Mouse (Mus musculus) heart, adult 8-10 months (tissue): ENCODE results near the gene Gipr. TPM values are rescaled to one million over a fixed set of nuclear protein-coding genes. Genes with fewer than 3 reads are reported as not detected.

Experiments used
- DNase-seq: peaks from one replicate; pipeline ENCODE4 v3.0.0; 2022; ENCODE audit warnings: low spot score
- total RNA-seq, 4 experiments: library from RNA; stranded (reverse); gene quantifications; 2 replicates each; pipeline ENCODE4 v1.2.4; 2022

Gipr gene
- under 1 TPM; 0.09 to 0.29 (median 0.26) TPM for total RNA-seq

DNA sequence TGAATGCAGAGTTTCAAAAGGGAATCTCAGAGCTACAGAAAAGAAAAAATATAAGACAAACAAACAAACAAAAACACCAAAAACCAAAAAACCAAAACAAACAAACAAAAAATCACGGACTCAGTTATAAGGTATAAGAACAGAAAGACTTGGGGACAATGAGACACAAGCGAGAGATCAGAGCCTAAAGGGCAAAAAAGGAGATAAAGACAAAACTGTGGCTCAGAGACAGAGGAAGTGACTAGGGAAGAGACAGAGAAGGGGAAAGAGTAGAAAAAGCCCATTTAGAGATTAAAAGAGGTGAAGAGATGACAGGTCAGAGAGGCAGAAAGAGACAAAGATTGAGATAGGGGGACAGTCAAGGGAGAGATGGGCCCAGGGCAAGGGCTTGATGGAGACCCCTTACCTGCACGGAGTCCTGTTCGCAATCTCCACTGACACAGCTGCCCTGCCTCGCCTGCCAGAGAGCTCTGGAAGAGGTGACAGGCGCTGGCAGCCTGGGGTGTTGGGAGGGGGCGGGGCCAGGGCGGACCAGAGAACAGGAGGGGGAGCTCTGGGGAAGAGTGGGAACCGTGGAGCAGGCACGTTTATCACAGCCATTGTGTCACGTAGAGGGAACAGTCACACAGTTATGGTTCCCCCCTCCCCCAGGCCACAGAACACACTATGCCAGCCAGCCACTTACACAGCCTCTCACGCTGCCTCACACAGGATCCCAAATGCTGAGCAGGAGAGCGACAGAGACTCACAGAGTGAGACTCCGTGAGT is at the start of gene Gipr:
Gene Gipr, minus strand, starts transcription at position 472 of the 768 bp plus-strand sequence.
- no peak for DNase-seq

GRCm38 (mm10) chr7:19214940-19215339 is 49.0 kb upstream of the Gipr start:
- no peak for DNase-seq

- DNase-seq = no peak
These were observed 48.4 kb upstream of the Gipr start for GRCm38 (mm10) chr7:19214369-19214768.

DNA sequence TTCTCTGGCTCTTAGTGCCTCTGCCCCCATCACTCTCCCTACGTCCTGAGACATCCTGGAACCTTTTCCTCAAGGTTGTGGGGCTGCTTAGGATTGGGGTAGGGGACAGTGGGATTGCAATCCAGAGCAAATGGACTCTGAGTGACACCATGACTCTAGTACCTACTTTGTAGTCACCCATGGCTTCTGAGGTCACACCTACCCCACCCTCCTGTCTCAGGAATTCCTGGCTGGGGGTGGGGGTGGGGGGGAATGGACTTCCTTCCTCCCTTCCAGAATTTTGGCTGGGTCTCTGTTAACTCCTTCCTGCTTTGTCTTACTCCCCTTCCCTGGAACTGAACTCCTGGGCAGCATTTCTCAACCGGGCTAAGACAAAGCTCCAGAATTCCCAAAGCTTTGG is 47.5 kb upstream of the Gipr start:
- DNase-seq = peak; percentile 28

GRCm38 (mm10) chr7:19211996-19212755 is 46.2 kb upstream of the Gipr start, which contains the start of gene Gpr4:
Gpr4 (plus strand) TSS chr7:19212538.
- DNase-seq = no peak

GRCm38 (mm10) chr7:19211041-19211675 is 45.2 kb upstream of the Gipr start:
- DNase-seq = peak; percentile 60

DNA sequence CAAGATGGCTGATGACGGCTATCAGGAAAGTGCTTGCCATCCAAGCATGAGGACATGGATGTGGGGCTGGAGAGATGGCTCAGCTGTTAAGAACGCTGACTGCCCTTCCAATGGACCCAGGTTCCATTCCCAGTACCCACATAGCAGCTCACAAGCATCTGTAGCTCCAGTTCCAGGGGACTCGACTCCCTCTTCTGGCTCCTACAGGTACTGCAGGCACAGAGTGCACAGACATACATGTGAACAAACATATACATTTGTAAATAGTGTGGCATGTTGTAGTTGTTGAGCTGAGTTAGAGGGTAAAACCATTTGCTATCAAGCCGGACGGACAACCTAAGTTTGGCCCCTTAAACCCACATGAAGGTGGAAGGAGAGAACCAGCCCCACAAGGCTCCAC is 44.1 kb upstream of the Gipr start:
- DNase-seq = no peak

DNA sequence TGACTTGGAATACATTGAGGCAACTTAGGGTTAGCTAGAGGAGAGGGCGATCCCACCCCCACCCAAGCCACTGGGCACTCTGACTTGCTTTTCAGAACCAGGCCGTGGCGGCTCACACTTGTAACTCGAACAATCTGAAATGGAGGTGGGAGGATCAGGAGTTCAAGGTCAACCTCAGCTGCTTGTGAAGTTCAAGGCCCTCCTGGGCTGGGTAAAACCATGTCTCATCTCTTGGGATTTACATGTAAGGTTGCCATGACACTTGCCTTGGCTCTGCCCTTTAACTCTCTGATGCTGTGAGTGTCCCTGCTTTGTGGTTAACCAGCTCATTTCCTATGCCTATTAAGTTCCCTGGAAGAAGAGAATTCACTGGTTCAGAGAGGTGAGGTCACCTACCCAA is 43.6 kb upstream of the Gipr start:
- DNase-seq = no peak

DNA sequence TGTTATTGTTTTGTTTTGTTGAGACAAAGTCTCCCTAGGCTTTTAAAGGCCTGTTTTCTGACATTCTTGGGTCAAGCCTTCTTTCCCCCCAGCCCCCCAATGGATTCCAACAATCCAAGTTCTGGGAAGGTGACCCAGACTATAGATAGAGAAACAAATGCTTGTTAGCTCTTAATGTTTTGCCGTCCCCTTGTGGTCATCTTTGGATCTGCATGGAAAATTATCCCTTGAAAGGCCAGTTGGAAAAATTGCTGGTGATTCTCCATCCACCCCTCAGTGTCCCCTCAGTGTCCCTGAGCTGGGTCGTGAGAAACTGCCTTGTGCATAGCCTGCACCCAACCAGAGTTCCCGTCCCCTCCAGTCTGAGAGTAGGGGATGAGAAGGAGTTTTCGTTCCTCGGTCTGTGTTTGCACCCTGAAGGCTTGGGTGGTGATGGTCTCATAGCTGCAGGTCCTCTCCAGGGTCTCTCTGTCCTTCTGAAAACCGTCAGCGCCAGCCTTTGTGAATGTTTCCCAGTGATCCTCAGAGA is 43.1 kb upstream of the Gipr start:
- peak; percentile 64 for DNase-seq

DNA sequence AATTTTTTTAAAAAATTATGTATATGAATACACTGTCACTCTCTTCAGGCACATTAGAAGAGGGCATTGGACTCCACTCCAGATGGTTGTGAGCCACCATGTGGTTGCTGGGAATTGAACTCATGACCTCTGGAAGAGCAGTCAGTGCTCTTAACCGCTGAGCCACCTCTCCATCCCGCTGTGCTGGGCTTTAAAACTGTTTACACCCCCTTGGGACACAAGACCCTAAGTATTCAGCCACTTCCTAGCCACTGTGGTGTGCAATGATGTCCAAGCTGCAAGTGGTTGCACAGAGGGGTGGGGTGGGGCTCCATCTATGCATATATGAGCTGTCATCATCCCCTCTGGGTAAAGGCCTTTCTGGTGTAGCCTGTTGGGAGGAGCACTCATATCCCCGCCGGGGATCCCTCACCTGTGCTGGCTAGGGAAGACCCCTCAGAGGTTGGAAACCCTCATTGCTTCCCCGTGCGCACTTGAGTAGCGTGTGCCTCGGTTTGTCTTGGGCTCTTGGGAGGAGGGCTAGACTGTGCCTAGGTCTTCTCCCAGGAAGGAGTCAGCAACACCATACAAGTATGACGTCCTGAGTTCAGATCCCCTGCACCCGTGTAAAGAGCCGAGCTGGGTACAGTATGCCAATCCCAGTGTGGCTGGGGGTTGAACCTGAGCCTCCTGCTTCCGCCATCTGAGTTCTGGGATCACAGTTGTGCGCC is 42.4 kb upstream of the Gipr start:
- no peak for DNase-seq

DNA sequence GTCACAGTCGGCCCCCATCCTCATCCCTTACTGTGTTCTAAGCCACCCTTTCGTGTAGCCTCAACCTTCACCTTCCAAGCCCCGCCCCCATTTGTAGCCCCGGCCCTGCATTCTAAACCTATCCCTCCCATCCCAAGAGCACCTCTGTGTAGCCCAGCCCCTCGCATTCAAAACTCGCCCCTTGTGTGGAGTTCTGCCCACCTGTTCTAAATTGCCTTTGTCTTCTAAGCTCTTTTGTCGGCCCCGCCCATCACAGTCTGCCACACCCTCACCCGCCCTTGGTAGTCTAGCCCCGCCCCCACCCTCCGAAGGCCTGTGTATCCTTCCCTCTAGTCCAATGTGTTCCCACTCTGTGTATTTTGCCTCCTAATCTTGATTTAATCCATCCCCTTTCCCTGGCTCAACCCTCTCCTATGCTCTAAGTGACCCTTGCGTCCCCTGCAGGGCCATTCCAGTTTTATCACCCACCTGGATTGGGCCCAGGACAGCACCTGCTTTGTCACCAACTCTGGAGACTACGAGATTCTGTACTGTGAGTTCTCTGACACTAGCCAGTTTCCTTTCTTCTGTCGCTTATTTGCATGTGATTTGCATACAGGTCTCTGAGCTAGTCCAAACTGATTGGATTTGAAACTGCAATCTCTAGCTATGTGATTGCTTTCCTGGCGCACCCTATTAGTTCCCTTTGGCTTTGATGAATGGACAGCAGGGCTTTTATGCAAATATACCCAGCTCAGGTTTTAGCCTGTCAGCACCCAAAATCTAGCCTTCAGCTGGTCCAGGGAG is 36.3 kb upstream of the Gipr start:
- no peak for DNase-seq

DNA sequence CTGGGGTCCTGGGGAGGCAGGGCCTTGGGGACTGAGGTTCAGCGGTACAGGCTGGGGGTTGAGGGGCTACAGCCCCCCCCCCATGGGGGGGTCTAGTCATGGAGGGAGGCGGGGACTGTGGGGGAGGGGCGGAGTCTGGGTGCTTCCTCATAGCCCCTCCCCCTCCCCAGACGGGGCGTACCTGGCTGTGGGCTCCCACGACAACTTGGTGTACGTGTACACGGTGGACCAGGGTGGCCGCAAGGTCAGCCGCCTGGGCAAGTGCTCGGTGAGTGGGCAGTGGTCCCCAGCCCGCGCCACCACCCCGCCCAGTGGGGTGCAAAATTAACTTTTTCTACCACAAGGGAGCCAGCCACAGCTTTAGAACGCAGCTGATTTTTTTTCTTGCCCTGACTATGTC is 35.7 kb upstream of the Gipr start:
- DNase-seq = no peak

- DNase-seq = no peak
These were observed 32.1 kb upstream of the Gipr start for GRCm38 (mm10) chr7:19197985-19198384.

DNA sequence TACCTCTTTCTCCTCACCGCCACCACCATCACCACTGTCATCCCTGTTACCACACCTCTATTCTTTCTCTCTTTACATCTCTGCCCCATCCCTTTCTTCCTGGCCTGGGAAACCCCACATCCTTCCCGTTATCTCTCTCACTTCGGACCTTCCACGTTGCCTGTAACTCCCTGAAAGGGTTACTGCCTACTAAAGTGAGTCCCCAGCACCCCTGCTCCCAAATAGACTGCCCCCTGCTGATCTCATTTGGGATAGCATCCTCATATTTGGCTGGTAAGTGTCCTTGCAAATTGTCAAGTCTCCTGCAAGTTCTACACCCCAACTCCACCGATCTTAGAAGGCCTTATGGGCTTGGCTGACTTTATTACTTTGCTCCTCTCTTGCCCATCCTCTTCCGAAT is 30.7 kb upstream of the Gipr start:
- no peak for DNase-seq

DNA sequence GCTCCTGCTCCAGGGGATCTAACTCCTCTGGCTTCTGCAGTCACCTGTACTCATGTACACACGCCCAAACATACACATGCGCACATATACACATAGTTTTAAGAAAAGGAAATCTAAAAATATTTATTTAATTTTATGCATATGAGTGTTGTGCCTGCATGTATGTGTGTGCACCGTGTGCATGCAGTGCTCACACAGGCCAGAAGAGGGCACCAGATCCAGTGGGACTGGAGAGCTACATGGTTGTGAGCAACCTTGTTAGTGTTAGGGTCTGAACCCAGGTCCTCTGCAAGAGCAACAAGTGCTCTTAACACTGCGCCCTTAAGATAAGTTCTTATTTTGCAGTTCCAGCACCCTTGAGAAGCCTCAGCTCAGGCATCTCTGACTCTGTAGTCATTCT is 28.7 kb upstream of the Gipr start:
- no peak for DNase-seq

DNA sequence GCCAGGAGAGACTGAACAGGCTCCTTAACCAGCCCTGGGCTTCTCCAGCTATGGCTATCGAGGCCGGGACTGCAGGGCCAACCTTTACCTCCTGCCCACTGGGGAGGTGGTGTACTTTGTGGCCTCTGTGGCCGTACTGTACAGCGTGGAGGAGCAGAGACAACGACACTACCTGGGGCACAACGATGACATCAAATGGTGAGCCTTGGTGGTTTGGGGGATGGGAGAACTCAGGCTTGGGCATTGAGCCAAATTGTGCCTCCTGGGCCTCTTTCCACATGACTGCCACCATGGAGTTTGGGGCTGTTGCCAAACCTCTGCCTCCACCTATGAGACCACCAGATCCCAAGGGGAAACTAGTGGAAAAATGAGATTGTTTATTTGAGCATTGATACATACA is 18.8 kb upstream of the Gipr start:
- no peak for DNase-seq

DNA sequence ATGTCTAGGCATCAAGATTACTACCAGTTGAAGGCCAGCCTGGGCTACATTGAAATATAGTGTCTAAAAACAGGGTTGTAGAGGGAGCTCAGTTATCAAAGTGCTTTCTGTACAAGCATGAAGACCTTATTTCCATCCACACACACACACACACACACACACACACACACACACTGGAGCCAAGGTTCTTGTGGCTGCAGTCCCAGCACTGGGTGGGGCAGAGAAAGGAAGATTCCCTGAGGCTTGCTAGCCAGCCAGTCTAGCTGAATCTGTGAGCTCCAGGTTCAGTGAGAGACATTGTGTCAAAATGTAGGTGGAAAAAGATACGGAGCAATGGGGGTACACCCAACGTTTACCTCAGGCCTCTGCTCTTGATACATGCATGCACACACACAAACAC is 18.3 kb upstream of the Gipr start:
- DNase-seq = no peak

DNA sequence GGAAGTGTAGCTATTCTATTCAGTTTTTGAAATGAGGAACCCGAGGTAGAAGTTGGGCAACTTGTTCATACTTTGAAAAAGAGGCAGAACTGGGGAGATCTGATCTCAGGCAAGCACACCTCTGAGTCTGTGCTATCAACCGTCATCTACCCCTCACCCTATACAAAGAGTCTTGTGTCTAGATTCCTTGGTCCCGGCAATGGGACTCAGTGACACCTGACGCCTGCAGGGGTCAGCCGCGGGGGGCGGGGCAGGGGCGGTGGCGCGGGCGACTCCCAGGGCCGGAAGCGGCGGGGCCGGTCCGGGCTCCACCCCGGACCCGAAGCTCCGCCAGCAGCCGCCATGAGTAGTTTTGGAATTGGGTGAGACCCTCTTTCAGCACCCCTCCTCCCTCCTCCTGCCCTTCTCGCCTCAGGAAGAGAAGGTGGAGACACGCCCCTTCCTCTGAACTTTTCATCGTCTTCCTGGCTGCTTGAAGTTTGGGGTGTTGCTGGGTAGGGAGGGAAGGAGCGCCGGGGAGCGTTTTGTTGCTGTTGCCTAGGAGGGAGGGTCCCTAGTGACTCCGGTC is 15.0 kb upstream of the Gipr start:
- peak; percentile 44 for DNase-seq

- no peak for DNase-seq
These were observed 14.0 kb upstream of the Gipr start for GRCm38 (mm10) chr7:19179936-19180335.

DNA sequence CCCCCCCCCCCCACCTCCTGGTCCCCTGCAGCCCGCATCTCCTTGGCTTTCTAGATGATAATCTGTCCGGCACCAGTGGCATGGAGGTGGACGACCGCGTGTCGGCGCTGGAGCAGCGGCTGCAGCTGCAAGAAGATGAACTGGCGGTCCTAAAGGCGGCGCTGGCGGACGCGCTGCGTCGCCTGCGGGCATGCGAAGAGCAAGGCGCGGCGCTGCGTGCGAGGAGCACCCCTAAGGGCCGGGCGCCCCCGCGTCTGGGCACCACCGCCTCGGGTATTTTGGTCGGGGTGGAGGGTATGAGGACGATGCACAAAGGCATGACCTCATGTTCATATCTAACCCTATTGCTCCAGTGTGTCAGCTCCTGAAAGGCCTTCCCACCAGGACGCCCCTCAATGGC is 13.2 kb upstream of the Gipr start:
- DNase-seq = peak; percentile 42
